Mouse (Mus musculus) neural tube, postnatal 0 days (tissue): ENCODE measurements around the gene Fyttd1. TPM values are rescaled to one million over a fixed set of nuclear protein-coding genes. Genes with fewer than 3 reads are reported as not detected.

Experiments
- polyA plus RNA-seq: library from polyadenylated mRNA; unstranded; fragments of >200 nt; fragmentation: Nextera tagmentation; extraction: Ambion mirVana; gene quantifications from 2 replicates; pipeline ENCODE4 v1.2.1, GENCODE M21; 2015

The Fyttd1 gene
- 105 and 119 TPM in 2 replicates for polyA plus RNA-seq

GRCm38 (mm10) chr16:32877343-32878156 is at the start of gene Fyttd1, which contains the start of gene Rubcn:
TSS of gene Fyttd1 (plus strand) at chr16:32877500.
TSS of gene Rubcn (minus strand) at chr16:32877766.

GRCm38 (mm10) chr16:32913937-32914881 is 36.9 kb downstream of the Fyttd1 start, which contains the start of gene Lrch3:
TSS of gene Lrch3 (plus strand) at chr16:32914100.

Other genes starting within 250 kb of the Fyttd1 start
- 20.6 and 23.5 TPM in 2 replicates for gene Tnk2, start 233.6 kb upstream of the Fyttd1 start, polyA plus RNA-seq
- not detected in 2 replicates for gene Muc4, start 141.6 kb upstream of the Fyttd1 start, polyA plus RNA-seq
- 0.10 TPM in 1 of 2 replicates, not detected in the other for gene Muc20, start 80.1 kb upstream of the Fyttd1 start, polyA plus RNA-seq
- not detected in 2 replicates for gene Smbd1, start 67.0 kb upstream of the Fyttd1 start, polyA plus RNA-seq
- 21.9 and 25.3 TPM in 2 replicates for gene Rubcn, start 266 bp downstream of the Fyttd1 start, polyA plus RNA-seq
- 26.0 and 30.5 TPM in 2 replicates for gene Lrch3, start 36.6 kb downstream of the Fyttd1 start, polyA plus RNA-seq
- 3.7 and 4.2 TPM in 2 replicates for gene Iqcg, start 178.7 kb downstream of the Fyttd1 start, polyA plus RNA-seq
- gene Rpl35a, start 179.0 kb downstream of the Fyttd1 start, polyA plus RNA-seq: 455 and 520 TPM in 2 replicates
- 2.6 and 4.1 TPM in 2 replicates for gene Lmln, start 185.0 kb downstream of the Fyttd1 start, polyA plus RNA-seq